Mouse (Mus musculus): ENCODE data around the gene Gm28372.

DNA sequence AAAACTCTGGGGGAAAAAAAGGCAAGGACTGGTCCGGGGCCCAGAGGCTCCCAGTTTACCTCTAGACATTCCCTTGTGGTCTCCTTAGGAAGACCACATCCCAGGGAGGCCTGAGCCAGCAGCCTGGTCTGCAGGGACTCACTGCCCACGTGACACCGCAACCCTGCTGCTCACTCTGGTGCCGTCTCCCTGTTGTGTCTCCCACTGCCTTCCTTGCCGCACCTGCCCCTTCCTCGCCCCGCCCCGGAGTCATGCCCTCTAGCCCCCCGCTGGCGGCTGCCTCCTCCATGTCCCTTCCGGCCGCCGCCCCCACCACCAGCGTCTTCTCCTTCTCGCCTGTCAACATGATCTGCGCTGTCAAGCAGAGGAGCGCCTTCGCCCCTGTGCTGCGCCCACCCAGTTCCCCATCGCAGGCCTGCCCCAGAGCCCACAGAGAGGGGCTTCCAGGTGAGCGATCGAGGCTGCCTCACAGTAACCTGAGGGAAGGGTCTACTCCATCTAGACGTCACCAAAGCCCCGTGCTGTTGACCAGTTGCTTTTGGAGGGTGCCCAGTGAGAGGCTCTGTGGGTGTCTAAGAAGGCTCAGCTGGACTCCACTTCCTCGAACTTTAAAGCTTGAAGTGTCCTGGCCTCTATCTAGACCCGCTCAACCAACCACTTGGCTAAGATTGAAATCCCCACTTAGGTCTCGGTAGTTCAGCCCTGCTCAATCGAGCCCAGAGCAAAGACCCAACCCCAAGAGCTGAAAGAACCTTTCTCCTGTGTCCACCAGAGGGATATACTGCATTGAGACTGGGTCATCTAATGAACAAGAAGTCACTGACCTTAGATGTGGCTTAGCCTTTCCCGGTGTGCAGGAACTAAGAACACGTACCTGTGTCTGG is 39.6 kb upstream of the Gm28372 start:
- no peak for TF ChIP-seq CTCF (IDR thresholded peaks at IDR 0.05; ENCODE audit: extremely low read depth, insufficient read depth, insufficient read length, insufficient replicate concordance)
- TF ChIP-seq POLR2A (IDR thresholded peaks at IDR 0.05; ENCODE audit: low read depth, low read length): no peak
